Mouse (Mus musculus) left cerebral cortex, postnatal 36 days (tissue): Measurements from ENCODE around the gene Adprh. TPM values are rescaled to one million over a fixed set of nuclear protein-coding genes. Genes with fewer than 3 reads are reported as not detected.
A peak's percentile ranks its signal among the peaks of the same experiment; 100 is the strongest.

Experiments used
- DNase-seq, 2 experiments: peaks; one replicate each; pipeline ENCODE4 v3.0.0; 2021 to 2022; ENCODE audit warnings: low spot score in 2 of 2, mixed read lengths in 1 of 2
- intact Hi-C: fragments of 180-260 bp; cut with DNase I; formaldehyde crosslinking; loops from one replicate; pipeline ENCODE4 v1.15.1; 2025
- total RNA-seq, 2 experiments: library from RNA; stranded (reverse); gene quantifications; 2 replicates each; pipeline ENCODE4 v1.2.3; 2021

Gene Adprh
- total RNA-seq, 2 experiments from 2014 or later, result 55.7 to 63.6 TPM

- DNase-seq, result no peak
- intact Hi-C loops, result no loop called here
Measured at GRCm38 (mm10) chr16:38403639-38404038, 48.9 kb downstream of the Adprh start.

DNA sequence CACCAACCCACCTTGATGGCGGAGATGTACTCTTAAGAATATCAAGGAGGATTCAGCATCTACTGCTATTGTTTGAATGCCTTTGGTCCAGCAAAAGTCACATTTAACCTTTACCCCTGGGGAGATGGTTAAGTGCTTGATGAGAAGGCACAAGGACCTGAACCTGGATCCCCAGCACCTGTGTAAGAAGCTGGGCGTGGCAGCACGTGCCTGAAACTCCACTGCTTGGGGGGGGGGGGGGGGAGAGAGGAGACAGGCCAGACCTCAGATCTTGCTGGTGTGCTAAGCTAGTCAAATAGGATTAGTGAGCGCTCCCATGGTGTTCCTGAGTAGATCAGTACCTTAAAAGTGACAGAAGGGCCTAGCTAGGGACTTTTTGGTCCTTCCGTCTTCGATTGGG, 51.0 kb downstream of the Adprh start:
- DNase-seq, result no peak
- intact Hi-C loops, result no loop called here

- DNase-seq, result no peak
- intact Hi-C loops, result no loop called here
Measured at GRCm38 (mm10) chr16:38400311-38400960, 52.1 kb downstream of the Adprh start.

- peak; percentile 12 to 15 for DNase-seq
- intact Hi-C loops, result no loop called here
Measured at GRCm38 (mm10) chr16:38399531-38400231, 52.8 kb downstream of the Adprh start.

GRCm38 (mm10) chr16:38399076-38399475, 53.4 kb downstream of the Adprh start:
- intact Hi-C loops, result no loop called here
- no peak for DNase-seq

- intact Hi-C loops, result no loop called here
- no peak for DNase-seq
Measured at GRCm38 (mm10) chr16:38398266-38398665, 54.2 kb downstream of the Adprh start.

DNA sequence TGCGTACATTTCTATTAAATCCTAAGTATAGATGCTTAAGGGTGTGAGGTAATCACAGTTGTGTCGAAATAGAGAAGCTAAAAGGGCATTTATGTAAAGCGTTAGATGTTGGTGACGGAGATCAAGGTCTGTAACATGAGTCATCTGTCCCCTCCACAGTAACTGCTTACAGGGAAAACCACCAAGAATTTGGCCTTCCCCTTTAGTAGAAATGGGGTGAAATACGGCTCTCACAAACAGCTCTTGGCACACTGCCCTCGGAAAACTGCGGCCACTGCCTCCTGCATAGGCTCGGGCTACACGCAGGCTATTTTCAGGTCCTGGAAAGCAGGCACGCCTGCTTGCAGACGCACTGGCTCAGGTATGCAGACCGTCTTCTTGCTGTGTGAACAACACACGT, 56.3 kb downstream of the Adprh start:
- intact Hi-C loops, result no loop called here
- DNase-seq, result no peak

DNA sequence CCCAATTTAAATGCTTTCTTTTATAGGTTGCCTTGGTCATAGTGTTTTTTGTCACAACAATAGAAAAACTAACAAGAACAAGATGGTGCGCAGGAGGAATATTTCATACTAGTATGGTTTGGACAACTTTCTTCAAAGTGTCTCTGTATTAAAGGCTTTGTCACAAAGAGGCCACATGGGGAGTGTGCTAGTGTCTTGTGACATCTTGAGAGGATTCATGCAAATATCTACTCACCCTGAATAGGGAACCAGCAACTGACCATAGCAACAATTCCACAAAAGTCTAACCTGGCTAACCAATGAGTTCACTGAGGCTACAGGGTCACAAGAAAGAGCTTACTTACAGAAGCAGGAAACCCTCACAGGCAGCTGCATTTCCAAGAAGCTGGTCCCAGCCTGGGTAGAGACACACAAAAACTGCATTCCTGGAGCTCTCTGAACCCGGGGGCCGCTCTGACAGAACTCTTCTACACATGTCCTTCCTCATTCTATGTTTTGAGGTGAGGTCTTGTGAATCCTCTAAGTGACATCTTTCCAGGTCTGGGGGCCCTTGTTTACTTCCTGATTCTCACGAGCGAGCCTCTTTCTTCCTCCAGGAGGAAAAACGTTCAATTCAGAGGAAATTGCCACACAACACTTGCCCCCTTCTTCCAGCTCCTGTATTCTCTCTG, 57.3 kb downstream of the Adprh start:
- DNase-seq, result no peak
- intact Hi-C loops, result no loop called here

- DNase-seq, result no peak
- intact Hi-C loops, result no loop called here
Measured at GRCm38 (mm10) chr16:38394191-38394618, 58.3 kb downstream of the Adprh start.

Other genes with a start within 250 kb of the Adprh start
- gene Nr1i2, start 157.9 kb downstream of the Adprh start, total RNA-seq, result not detected
- gene Maats1, start 110.6 kb downstream of the Adprh start, total RNA-seq, result 1 to 10 TPM; 1.2 to 1.5 TPM
- gene Cox17, start 105.7 kb downstream of the Adprh start, total RNA-seq, result 100 to 1,000 TPM; 124 TPM
- not detected for gene Gm21987, start 105.7 kb downstream of the Adprh start, total RNA-seq
- gene Popdc2, start 90.5 kb downstream of the Adprh start, total RNA-seq, result under 1 TPM; 0.47 to 0.77 TPM
- 1 to 10 TPM in 1 of 2 experiments, under 1 TPM in 1; 0.67 to 1.3 TPM for gene Pla1a, start 19.6 kb downstream of the Adprh start, total RNA-seq
- under 1 TPM; 0.30 to 0.93 TPM for gene Cd80, start 2.9 kb upstream of the Adprh start, total RNA-seq
- gene Timmdc1, start 70.0 kb upstream of the Adprh start, total RNA-seq, result 10 to 100 TPM; 33.8 to 34.9 TPM
- gene Poglut1, start 97.6 kb upstream of the Adprh start, total RNA-seq, result 10 to 100 TPM; 39.6 to 45.3 TPM
- gene Tmem39a, start 106.0 kb upstream of the Adprh start, total RNA-seq, result 10 to 100 TPM; 16.2 to 22.4 TPM